Mouse (Mus musculus) ES-Bruce4 (cell line): ENCODE measurements around the gene Myh6.

Source experiments
- CTCF ChIP-seq: IDR thresholded peaks from one replicate; pipeline ENCODE4 v1.8.1; 2011; ENCODE audit warnings: low read depth, low read length
- EP300 ChIP-seq: IDR thresholded peaks from 2 replicates; pipeline ENCODE4 v1.6.1; 2011; ENCODE audit warnings: low read depth, low read length; ENCODE audit not compliant: insufficient read depth

- TF ChIP-seq CTCF (no peak), EP300 (no peak)
Observed at GRCm38 (mm10) chr14:54963727-54964126, 3.0 kb downstream of the Myh6 start.
